Mouse (Mus musculus): Measurements from ENCODE around the gene Slc13a2.

Gene Slc13a2

GRCm38 (mm10) chr11:78354905-78355304, 67.1 kb downstream of the Slc13a2 start:
- no peak for DNase-seq (ENCODE audit: low spot score in 2 of 2)

DNA sequence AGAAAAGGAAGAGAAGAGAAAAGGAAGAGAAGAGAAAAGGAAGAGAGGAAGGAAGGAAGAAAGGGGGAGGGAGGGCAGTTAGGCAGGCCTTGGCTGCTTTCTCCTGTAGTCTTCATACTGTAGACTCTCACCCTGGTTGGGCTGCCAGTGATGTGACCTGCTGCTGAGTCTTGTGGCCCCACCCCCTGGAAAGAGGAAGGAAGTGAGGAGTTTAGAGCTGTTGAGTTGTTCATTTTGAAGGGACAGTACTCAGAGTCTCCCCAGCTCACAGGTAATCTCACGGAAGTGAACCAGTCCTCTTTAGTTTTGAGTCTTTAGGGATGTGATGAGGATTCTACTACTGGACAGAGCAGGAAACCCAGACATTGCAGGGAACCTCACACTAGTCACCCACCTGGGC, 68.9 kb downstream of the Slc13a2 start:
- peak in 1 of 2 experiments; percentile 53 for DNase-seq (ENCODE audit: low spot score in 2 of 2)

GRCm38 (mm10) chr11:78349441-78350358, 72.3 kb downstream of the Slc13a2 start:
- DNase-seq (ENCODE audit: low spot score in 2 of 2): no peak

- no peak for DNase-seq (ENCODE audit: low spot score in 2 of 2)
These were observed 73.5 kb downstream of the Slc13a2 start for GRCm38 (mm10) chr11:78348474-78348873.

GRCm38 (mm10) chr11:78347908-78348307, 74.1 kb downstream of the Slc13a2 start:
- DNase-seq (ENCODE audit: low spot score in 2 of 2): no peak

All from natural killer cell, adult 2 months (primary cell).